Mouse (Mus musculus) hindbrain, embryonic 16.5 days (tissue): Measurements from ENCODE around the gene Etnppl. TPM values are rescaled to one million over a fixed set of nuclear protein-coding genes. Genes with fewer than 3 reads are reported as not detected.

ENCODE experiments used
- ATAC-seq: fragments of 200-750 bp; cut with Nextera tagmentation; 2 replicates; pipeline ENCODE4 v1.8.0; 2017; ENCODE audit warnings: moderate TSS enrichment, moderate library complexity
- H3K27ac ChIP-seq: fragments of 300-500 bp; sonication (generic); 2 replicates; pipeline ENCODE4 v1.5.1; 2014; ENCODE audit warnings: low read depth, mild to moderate bottlenecking, control low read depth, low read length, moderate library complexity
- H3K27me3 ChIP-seq: fragments of 300-500 bp; sonication (generic); replicated peaks from 2 replicates; pipeline ENCODE4 v1.6.1; 2014; ENCODE audit warnings: low read length; ENCODE audit not compliant: control insufficient read depth, insufficient read depth
- H3K36me3 ChIP-seq: fragments of 300-500 bp; sonication (generic); 2 replicates; pipeline ENCODE4 v1.6.1; 2014; ENCODE audit warnings: mild to moderate bottlenecking, low read length, moderate library complexity, mixed read lengths; ENCODE audit not compliant: control insufficient read depth, insufficient read depth
- H3K4me1 ChIP-seq: fragments of 300-500 bp; sonication (generic); 2 replicates; pipeline ENCODE4 v1.6.1; 2014; ENCODE audit warnings: low read depth, low read length; ENCODE audit not compliant: control insufficient read depth, insufficient read depth
- H3K4me2 ChIP-seq: fragments of 300-500 bp; sonication (generic); 2 replicates; pipeline ENCODE4 v1.6.1; 2014; ENCODE audit warnings: mild to moderate bottlenecking, low read length, control low read depth, moderate library complexity
- H3K4me3 ChIP-seq: fragments of 300-500 bp; sonication (generic); 2 replicates; pipeline ENCODE4 v1.5.1; 2014; ENCODE audit warnings: mild to moderate bottlenecking, low read length, control low read depth, moderate library complexity
- H3K9ac ChIP-seq: fragments of 300-500 bp; sonication (generic); 2 replicates; pipeline ENCODE4 v1.6.1; 2014; ENCODE audit warnings: low read depth, mild to moderate bottlenecking, control low read depth, low read length, moderate library complexity
- H3K9me3 ChIP-seq: fragments of 300-500 bp; sonication (generic); 2 replicates; pipeline ENCODE4 v1.6.1; 2014; ENCODE audit warnings: mild to moderate bottlenecking, low read length, moderate library complexity; ENCODE audit not compliant: control insufficient read depth
- WGBS: fragments of 180-500 bp; shearing (Covaris S2); extraction: QIAGEN DNeasy Blood & Tissue Kit; methylation state at CpG from one replicate; pipeline ENCODE4 v1.1.7; 2014; 5-methylcytosine and 5-hydroxymethylcytosine counted together
- polyA plus RNA-seq: library from polyadenylated mRNA; unstranded; fragments of >200 nt; fragmentation: Nextera tagmentation; extraction: Ambion mirVana; gene quantifications from 2 replicates; pipeline ENCODE4 v1.2.1, GENCODE M21; 2015

The Etnppl gene
- polyA plus RNA-seq, 1 experiment from 2014 or later: not detected

GRCm38 (mm10) chr3:130685014-130685366 is 67.7 kb downstream of the Etnppl start:
- ATAC-seq: no peak
- Histone ChIP-seq H3K27me3 (no peaks in the 10 kb centered on the region), H3K27ac (no peak overlapping the region), H3K36me3 (no peaks in the 10 kb centered on the region), H3K4me1 (no peaks in the 10 kb centered on the region; the same call in 1 of the 2 replicates), H3K4me3 (no peak overlapping the region), H3K4me2 (no peak overlapping the region), H3K9me3 (no peaks in the 10 kb centered on the region), H3K9ac (no peak overlapping the region)
- 89% methylated on average over 8 of the region's 8 CpGs for WGBS

- no peaks in the 10 kb centered on the region for H3K27me3 ChIP-seq
- no peaks in the 10 kb centered on the region for H3K9me3 ChIP-seq
- no peak overlapping the region for H3K4me2 ChIP-seq
- H3K9ac ChIP-seq: no peak overlapping the region
- no peak overlapping the region for H3K4me3 ChIP-seq
- 91% methylated on average over 1 of the region's 1 CpGs for WGBS
- H3K4me1 ChIP-seq: peaks cover 2% of the 10 kb centered on the region
- no peak overlapping the region for H3K27ac ChIP-seq
- ATAC-seq: no peak
- H3K36me3 ChIP-seq: no peaks in the 10 kb centered on the region
These were observed 69.8 kb downstream of the Etnppl start for GRCm38 (mm10) chr3:130687051-130687450.

Other genes with a start within 250 kb of the Etnppl start
- 202 and 205 TPM in 2 replicates for gene Ostc, start 92.0 kb downstream of the Etnppl start, polyA plus RNA-seq
- gene Rpl34, start 113.0 kb downstream of the Etnppl start, polyA plus RNA-seq: 445 and 448 TPM in 2 replicates